Mouse (Mus musculus): ENCODE data around the gene Rpsa. TPM values are rescaled to one million over a fixed set of nuclear protein-coding genes. Genes with fewer than 3 reads are reported as not detected.

Rpsa gene
- polyA plus RNA-seq, 1 experiment, result 245 TPM

DNA sequence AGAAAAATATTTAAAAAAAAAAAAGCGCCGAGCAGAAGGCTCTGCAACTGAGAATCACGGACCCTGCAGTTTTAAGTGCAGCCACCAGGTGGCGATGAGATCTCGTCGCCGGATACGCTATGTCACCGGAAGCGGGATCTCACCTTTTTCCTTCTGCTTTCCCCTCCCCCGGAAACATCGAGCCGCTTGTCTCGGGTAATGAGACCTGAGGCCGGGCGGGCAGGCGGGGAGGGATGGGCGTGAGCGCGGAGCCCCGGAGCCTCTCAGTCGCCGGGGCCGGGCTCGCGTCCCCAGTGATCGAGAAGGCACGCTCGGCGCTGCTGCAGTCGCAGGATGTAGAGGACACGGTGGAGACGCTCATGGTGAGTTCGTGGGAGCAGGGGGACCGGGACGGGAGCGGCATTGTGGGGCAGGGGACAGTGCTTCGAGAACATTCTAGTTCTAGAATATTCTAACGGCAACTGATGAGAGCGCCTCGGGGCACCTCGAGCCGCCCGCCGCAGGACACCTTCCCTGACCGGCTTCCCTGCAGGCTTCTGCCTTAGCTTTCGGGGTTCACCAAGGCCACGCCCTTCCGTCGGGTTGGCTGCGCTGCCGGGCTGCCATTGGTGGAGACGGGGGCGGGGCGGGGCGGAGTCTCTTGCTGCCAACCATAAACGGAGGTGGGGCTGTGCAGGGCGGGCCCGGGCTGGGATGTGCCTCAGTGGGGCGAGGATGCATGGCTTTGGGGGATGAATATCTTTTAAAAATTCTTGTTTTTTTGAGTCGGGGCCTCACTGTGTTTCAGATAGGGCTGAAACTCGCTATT, 17.1 kb upstream of the Rpsa start, which contains the start of gene Slc25a38:
TSS of gene Slc25a38 (plus strand) at position 164 of the 808 bp plus-strand sequence.
- TF ChIP-seq GATA1 (IDR thresholded peaks at IDR 0.05; ENCODE audit: low read length), result no peak
- TF ChIP-seq TAL1 (IDR thresholded peaks at IDR 0.05; ENCODE audit: low read length), result no peak
- peak within 1 kb of the TSS; percentile 94 for H3K4me3 ChIP-seq (replicated peaks)
- peaks cover 28% of the 10 kb centered on the region for H3K36me3 ChIP-seq (ENCODE audit: control insufficient read depth)
- peaks cover 55% of the 10 kb centered on the region for H3K4me1 ChIP-seq (ENCODE audit: control insufficient read depth)
- no peaks in the 10 kb centered on the region for H3K27me3 ChIP-seq (ENCODE audit: control insufficient read depth)
- H3K9me3 ChIP-seq (ENCODE audit: control insufficient read depth, low read length), result no peaks in the 10 kb centered on the region; the same call in 1 of the 2 replicates

DNA sequence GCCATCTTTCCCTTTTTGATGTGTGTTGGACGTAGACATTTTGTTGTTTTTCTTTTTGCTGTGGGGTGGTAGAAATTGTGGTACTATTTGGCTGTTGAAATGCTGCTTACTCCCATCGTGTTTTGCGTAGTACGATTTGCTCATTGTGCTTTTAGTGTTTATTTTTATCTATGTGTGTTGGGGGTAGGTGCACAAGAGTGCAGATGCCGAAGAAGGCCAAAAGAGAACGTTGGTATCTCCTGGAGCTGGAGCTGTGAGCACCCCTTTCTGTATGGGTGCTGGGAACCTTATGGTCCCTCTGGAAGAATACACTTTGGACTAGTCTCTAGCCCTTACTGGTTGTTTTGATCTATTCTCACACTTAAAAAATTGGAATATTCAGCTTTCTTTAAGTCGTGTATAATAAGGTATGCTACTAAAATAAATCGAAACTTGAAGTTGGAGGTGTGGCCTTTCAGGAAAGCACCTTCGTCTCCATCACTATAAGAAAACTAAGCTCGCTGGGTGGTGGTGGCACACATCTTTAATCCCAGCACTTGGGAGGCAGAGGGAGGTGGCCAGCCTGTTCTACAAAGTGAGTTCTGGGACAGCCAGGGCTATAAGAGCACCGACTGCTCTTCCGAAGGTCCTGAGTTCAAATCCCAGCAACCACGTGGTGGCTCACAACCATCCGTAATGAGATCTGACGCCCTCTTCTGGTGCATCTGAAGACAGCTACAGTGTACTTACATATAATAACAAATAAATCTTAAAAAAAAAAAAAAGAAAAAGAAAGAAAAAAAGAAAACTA, 16.1 kb upstream of the Rpsa start:
- H3K27me3 ChIP-seq (ENCODE audit: control insufficient read depth), result no peaks in the 10 kb centered on the region
- H3K36me3 ChIP-seq (ENCODE audit: control insufficient read depth), result peaks cover 35% of the 10 kb centered on the region
- TF ChIP-seq GATA1 (IDR thresholded peaks at IDR 0.05; ENCODE audit: low read length) (no peak), TAL1 (IDR thresholded peaks at IDR 0.05; ENCODE audit: low read length) (no peak)
- peak overlapping the region; percentile 94 for H3K4me3 ChIP-seq (replicated peaks)
- no peaks in the 10 kb centered on the region; the same call in 1 of the 2 replicates for H3K9me3 ChIP-seq (ENCODE audit: control insufficient read depth, low read length)
- peaks cover 64% of the 10 kb centered on the region for H3K4me1 ChIP-seq (ENCODE audit: control insufficient read depth)

DNA sequence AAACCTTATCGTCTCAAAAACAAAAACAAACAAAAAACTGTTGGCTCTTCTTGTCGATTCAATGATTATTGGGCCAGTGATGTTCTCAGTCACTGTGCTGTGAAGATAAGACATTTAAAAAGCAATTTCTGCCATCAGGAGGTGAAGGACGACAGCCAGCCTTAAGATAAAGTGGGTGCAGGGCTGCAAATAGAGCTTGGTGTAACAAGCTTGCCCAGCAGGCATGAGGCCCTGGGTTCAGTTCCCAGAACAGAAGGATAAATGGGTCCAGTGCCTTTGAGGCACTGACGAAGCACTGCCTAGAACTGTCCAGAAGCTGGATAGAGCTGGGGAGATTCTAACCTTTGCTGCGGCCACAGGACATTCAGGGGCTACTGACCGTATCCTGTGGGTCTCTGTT, 15.0 kb upstream of the Rpsa start:
- no peaks in the 10 kb centered on the region; the same call in 1 of the 2 replicates for H3K9me3 ChIP-seq (ENCODE audit: control insufficient read depth, low read length)
- peaks cover 75% of the 10 kb centered on the region for H3K4me1 ChIP-seq (ENCODE audit: control insufficient read depth)
- peaks cover 46% of the 10 kb centered on the region for H3K36me3 ChIP-seq (ENCODE audit: control insufficient read depth)
- TF ChIP-seq GATA1 (IDR thresholded peaks at IDR 0.05; ENCODE audit: low read length) (peak; percentile 77), TAL1 (IDR thresholded peaks at IDR 0.05; ENCODE audit: low read length) (peak; percentile 56; the same call in 2 of the 3 replicates)
- H3K4me3 ChIP-seq (replicated peaks), result peak overlapping the region; percentile 59
- H3K27me3 ChIP-seq (ENCODE audit: control insufficient read depth), result no peaks in the 10 kb centered on the region

DNA sequence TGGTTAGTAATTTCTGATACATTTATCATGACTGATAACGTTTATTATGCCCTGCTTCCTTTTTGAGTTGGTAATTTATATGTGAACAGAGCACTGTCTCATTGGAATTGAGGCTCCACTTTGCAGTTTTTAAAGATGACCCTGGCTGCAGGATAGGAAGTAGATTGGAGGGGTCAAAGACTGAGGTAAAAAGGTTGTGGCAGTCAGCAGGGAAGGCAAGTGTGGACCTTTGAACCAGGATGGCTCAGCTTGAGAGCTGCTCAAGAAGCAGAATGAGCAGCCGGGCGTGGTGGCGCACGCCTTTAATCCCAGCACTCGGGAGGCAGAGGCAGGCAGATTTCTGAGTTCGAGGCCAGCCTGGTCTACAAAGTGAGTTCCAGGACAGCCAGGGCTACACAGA, 14.0 kb upstream of the Rpsa start:
- no peaks in the 10 kb centered on the region; the same call in 1 of the 2 replicates for H3K9me3 ChIP-seq (ENCODE audit: control insufficient read depth, low read length)
- H3K36me3 ChIP-seq (ENCODE audit: control insufficient read depth), result peaks cover 56% of the 10 kb centered on the region
- H3K4me1 ChIP-seq (ENCODE audit: control insufficient read depth), result peaks cover 85% of the 10 kb centered on the region
- peak overlapping the region; percentile 59 for H3K4me3 ChIP-seq (replicated peaks)
- TF ChIP-seq TAL1 (IDR thresholded peaks at IDR 0.05; ENCODE audit: low read length), result no peak
- TF ChIP-seq GATA1 (IDR thresholded peaks at IDR 0.05; ENCODE audit: low read length), result no peak
- no peaks in the 10 kb centered on the region for H3K27me3 ChIP-seq (ENCODE audit: control insufficient read depth)

DNA sequence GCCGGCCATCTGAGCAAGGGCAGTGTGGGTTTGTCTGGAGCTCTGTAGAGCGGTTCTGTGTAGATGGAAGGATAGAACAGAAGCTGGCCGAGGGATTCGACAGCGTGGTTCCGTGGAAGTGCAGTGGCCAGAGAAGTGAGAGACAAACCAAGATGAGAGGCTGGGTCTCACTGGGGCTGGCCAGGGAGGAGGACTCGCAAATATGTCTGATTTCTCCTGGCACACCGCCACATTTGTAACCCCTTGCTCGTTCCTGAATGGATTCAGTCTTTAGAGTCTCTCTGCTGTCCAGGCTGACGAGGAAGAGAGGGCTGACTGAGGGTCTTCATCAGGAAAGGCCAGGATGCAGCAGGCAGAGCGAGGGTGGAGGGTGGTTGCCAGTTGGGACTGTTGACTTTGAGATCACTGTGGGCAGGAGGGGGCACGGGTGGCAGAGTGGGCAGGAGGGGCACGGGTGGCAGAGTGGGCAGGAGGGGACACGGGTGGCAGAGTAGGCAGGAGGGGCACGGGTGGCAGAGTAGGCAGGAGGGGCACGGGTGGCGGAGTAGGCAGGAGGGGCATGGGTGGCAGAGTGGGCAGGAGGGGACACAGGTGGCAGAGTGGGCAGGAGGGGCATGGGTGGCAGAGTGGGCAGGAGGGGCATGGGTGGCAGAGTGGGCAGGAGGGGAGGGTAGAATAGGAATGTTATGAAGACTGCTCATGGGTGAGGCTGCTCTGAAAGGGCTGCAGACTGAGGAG, 13.3 kb upstream of the Rpsa start:
- Histone ChIP-seq H3K4me3 (replicated peaks) (peak overlapping the region; percentile 66), H3K4me1 (ENCODE audit: control insufficient read depth) (peaks cover 88% of the 10 kb centered on the region), H3K27me3 (ENCODE audit: control insufficient read depth) (no peaks in the 10 kb centered on the region), H3K36me3 (ENCODE audit: control insufficient read depth) (peaks cover 64% of the 10 kb centered on the region), H3K9me3 (ENCODE audit: control insufficient read depth, low read length) (no peaks in the 10 kb centered on the region)
- TF ChIP-seq GATA1 (IDR thresholded peaks at IDR 0.05; ENCODE audit: low read length) (no peak), TAL1 (IDR thresholded peaks at IDR 0.05; ENCODE audit: low read length) (no peak)

DNA sequence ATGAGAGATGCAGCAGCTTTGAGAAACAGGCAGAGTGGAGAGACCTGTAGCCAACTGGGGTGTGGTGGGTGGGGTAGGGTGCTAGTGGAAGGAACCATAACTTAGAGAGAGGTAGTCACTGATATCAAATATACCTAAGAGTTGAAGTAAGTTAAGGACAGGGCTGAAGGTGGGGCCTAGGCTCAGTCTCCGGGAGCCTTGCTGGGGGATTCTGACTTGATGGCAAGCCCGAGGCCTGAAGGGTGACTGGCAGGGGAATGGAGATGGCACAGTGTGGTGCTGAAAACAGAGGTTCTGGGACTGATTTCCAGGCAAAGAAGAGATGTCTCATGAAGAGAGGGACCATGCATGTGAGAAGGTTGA, 12.7 kb upstream of the Rpsa start:
- Histone ChIP-seq H3K4me3 (replicated peaks) (peak overlapping the region; percentile 66), H3K36me3 (ENCODE audit: control insufficient read depth) (peaks cover 69% of the 10 kb centered on the region), H3K9me3 (ENCODE audit: control insufficient read depth, low read length) (no peaks in the 10 kb centered on the region), H3K4me1 (ENCODE audit: control insufficient read depth) (peaks cover 90% of the 10 kb centered on the region), H3K27me3 (ENCODE audit: control insufficient read depth) (no peaks in the 10 kb centered on the region)
- TF ChIP-seq TAL1 (IDR thresholded peaks at IDR 0.05; ENCODE audit: low read length) (no peak), GATA1 (IDR thresholded peaks at IDR 0.05; ENCODE audit: low read length) (no peak)

DNA sequence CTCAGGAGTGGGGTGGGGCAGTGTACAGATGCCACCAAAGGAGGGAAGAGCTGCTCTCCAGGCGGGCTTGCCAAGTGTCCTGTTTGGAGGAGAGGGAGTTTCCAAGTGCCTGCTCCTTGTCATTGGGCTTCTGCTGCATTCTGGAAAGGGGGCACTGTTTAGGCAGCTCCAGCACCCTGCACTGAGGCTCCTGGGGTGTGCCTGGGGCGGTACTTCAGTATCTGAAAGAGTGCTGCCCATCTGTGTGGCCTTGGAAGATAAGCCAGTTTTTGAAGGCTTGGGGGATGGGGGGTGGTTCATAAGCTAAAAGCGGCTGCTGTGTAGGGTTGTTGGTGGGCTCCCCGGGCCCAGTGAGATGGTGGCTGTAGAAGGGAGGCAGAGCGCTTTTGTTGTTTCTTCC, 11.9 kb upstream of the Rpsa start:
- Histone ChIP-seq H3K4me1 (ENCODE audit: control insufficient read depth) (peaks cover 94% of the 10 kb centered on the region), H3K9me3 (ENCODE audit: control insufficient read depth, low read length) (no peaks in the 10 kb centered on the region), H3K27me3 (ENCODE audit: control insufficient read depth) (no peaks in the 10 kb centered on the region), H3K36me3 (ENCODE audit: control insufficient read depth) (peaks cover 77% of the 10 kb centered on the region), H3K4me3 (replicated peaks) (peak overlapping the region; percentile 66)
- TF ChIP-seq GATA1 (IDR thresholded peaks at IDR 0.05; ENCODE audit: low read length), result peak; percentile 95
- peak; percentile 87 for TF ChIP-seq TAL1 (IDR thresholded peaks at IDR 0.05; ENCODE audit: low read length)

DNA sequence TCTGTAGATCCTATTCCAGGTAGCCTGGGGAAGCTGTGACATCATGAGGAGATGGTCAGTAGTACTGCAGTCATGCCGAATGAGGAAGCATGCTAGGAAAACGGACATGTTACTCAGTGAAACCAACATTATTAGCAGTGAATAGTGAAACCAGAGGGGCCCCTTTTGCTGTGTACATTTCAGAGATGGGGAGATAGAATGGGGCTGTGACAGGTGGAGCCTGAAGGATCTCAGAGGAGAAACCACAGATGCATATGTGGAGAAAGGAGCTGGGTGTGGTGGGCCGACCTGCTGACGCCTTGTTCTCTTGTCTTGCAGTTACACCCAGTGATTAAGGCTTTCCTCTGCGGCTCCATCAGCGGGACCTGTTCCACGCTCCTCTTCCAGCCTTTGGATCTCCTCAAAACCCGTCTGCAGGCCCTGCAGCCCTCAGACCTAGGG, 11.3 kb upstream of the Rpsa start:
- Histone ChIP-seq H3K9me3 (ENCODE audit: control insufficient read depth, low read length) (no peaks in the 10 kb centered on the region), H3K4me3 (replicated peaks) (peak overlapping the region; percentile 66), H3K36me3 (ENCODE audit: control insufficient read depth) (peaks cover 83% of the 10 kb centered on the region), H3K4me1 (ENCODE audit: control insufficient read depth) (peaks cover 96% of the 10 kb centered on the region), H3K27me3 (ENCODE audit: control insufficient read depth) (no peaks in the 10 kb centered on the region)
- TF ChIP-seq GATA1 (IDR thresholded peaks at IDR 0.05; ENCODE audit: low read length) (peak; percentile 39; the same call in 1 of the 2 replicates), TAL1 (IDR thresholded peaks at IDR 0.05; ENCODE audit: low read length) (no peak)
